Mouse (Mus musculus) lung, adult 2 months (tissue): ENCODE results near the gene Paxip1.

Experiments
- CTCF ChIP-seq: fragments of 200-500 bp; IDR thresholded peaks from 2 replicates; pipeline ENCODE4 v1.5.1; 2011; ENCODE audit warnings: mild to moderate bottlenecking, low read length, control low read depth; ENCODE audit not compliant: insufficient read depth
- POLR2A ChIP-seq: fragments of 200-500 bp; IDR thresholded peaks from 2 replicates; pipeline ENCODE4 v1.6.1; 2011; ENCODE audit warnings: low read depth, mild to moderate bottlenecking, control low read depth, low read length, borderline replicate concordance; ENCODE audit errors: extremely low read depth

- TF ChIP-seq CTCF = no peak
- no peak for TF ChIP-seq POLR2A
These were observed 60.8 kb downstream of the Paxip1 start for GRCm38 (mm10) chr5:27730666-27731065.
